Mouse (Mus musculus) heart, embryonic 11.5 days (tissue): Measurements from ENCODE around the gene Gm21985. TPM values are rescaled to one million over a fixed set of nuclear protein-coding genes. Genes with fewer than 3 reads are reported as not detected.
"Not testable (repeated sequence)": the region's sequence is repeated elsewhere in the genome, so short reads cannot be mapped to it uniquely, and the experiment has no call there.

Experiments
- ATAC-seq: fragments of 200-750 bp; cut with Nextera tagmentation; replicated peaks from 2 replicates; pipeline ENCODE4 v1.8.0; 2017; ENCODE audit warnings: moderate library complexity; ENCODE audit not compliant: insufficient number of reproducible peaks, low FRiP score, low TSS enrichment
- H3K27ac ChIP-seq: fragments of 300-500 bp; sonication (generic); 2 replicates; pipeline ENCODE4 v1.5.1; 2014; ENCODE audit warnings: mild to moderate bottlenecking, low read depth, low read length
- H3K27me3 ChIP-seq: fragments of 300-500 bp; sonication (generic); 2 replicates; pipeline ENCODE4 v1.6.1; 2014; ENCODE audit warnings: mild to moderate bottlenecking, low read length, mixed read lengths; ENCODE audit not compliant: control insufficient read depth, insufficient read depth
- H3K36me3 ChIP-seq: fragments of 300-500 bp; sonication (generic); 2 replicates; pipeline ENCODE4 v1.6.1; 2014; ENCODE audit warnings: mild to moderate bottlenecking, low read length, moderate library complexity, mixed read lengths; ENCODE audit not compliant: control insufficient read depth, insufficient read depth
- H3K4me1 ChIP-seq: fragments of 300-500 bp; sonication (generic); 2 replicates; pipeline ENCODE4 v1.6.1; 2014; ENCODE audit warnings: low read length; ENCODE audit not compliant: control insufficient read depth, insufficient read depth
- H3K4me2 ChIP-seq: fragments of 300-500 bp; sonication (generic); 2 replicates; pipeline ENCODE4 v1.6.1; 2014; ENCODE audit warnings: mild to moderate bottlenecking, moderate library complexity
- H3K4me3 ChIP-seq: fragments of 300-500 bp; sonication (generic); 2 replicates; pipeline ENCODE4 v1.5.1; 2014; ENCODE audit warnings: low read depth, low read length
- H3K9ac ChIP-seq: fragments of 300-500 bp; sonication (generic); 2 replicates; pipeline ENCODE4 v1.6.1; 2014; ENCODE audit warnings: mild to moderate bottlenecking, low read depth, low read length, moderate library complexity
- H3K9me3 ChIP-seq: fragments of 300-500 bp; sonication (generic); replicated peaks from 2 replicates; pipeline ENCODE4 v1.6.1; 2016; ENCODE audit warnings: low read length; ENCODE audit not compliant: control insufficient read depth
- WGBS: fragments of 180-500 bp; shearing (Covaris S2); extraction: QIAGEN DNeasy Blood & Tissue Kit; methylation state at CpG from one replicate; pipeline ENCODE4 v1.1.7; 2014; ENCODE audit not compliant: insufficient replicate concordance; 5-methylcytosine and 5-hydroxymethylcytosine counted together
- polyA plus RNA-seq: library from polyadenylated mRNA; unstranded; fragments of >200 nt; fragmentation: Nextera tagmentation; extraction: Ambion mirVana; gene quantifications from 2 replicates; pipeline ENCODE4 v1.2.1, GENCODE M21; 2014

Gene Gm21985
- polyA plus RNA-seq, 1 experiment from 2014 or later: 0.06 TPM

GRCm38 (mm10) chr2:112381219-112381618 lies 115.1 kb downstream of the Gm21985 start:
- Histone ChIP-seq H3K4me1 (peaks cover 10% of the 10 kb centered on the region), H3K27me3 (no peaks in the 10 kb centered on the region), H3K27ac (no peak overlapping the region), H3K4me3 (no peak overlapping the region), H3K9ac (no peak overlapping the region), H3K4me2 (no peak overlapping the region), H3K9me3 (no peaks in the 10 kb centered on the region), H3K36me3 (no peaks in the 10 kb centered on the region)
- WGBS: 88% methylated on average over 1 of the region's 1 CpGs
- no peak for ATAC-seq

DNA sequence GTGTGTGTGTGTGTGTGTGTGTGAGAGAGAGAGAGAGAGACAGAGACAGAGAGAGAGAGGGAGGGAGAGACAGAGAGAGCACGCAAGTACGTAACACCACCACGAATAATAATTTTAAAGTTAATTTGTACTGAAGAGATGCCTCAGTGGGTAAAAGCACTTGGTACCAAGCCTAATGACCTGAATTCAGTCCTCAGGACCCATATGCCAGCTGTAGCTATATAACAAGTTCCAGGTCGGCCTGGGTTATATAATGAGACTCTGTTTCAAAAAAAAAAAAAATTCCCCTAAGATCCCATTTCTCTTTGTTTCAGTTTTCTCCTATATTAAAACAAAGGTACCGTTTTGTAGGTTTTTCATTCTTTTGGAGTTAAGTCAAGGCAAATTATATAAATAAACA lies 124.7 kb downstream of the Gm21985 start:
- H3K4me1 ChIP-seq: peaks cover 4% of the 10 kb centered on the region; the same call in 1 of the 2 replicates
- H3K36me3 ChIP-seq: no peaks in the 10 kb centered on the region
- H3K4me3 ChIP-seq: no peak overlapping the region
- WGBS: 93% methylated on average over 5 of the region's 5 CpGs
- no peak overlapping the region for H3K27ac ChIP-seq
- no peaks in the 10 kb centered on the region for H3K9me3 ChIP-seq
- H3K27me3 ChIP-seq: no peaks in the 10 kb centered on the region
- no peak overlapping the region for H3K9ac ChIP-seq
- H3K4me2 ChIP-seq: no peak overlapping the region
- ATAC-seq: no peak

GRCm38 (mm10) chr2:112391346-112392000 lies 125.4 kb downstream of the Gm21985 start:
- no peak overlapping the region for H3K27ac ChIP-seq
- no peaks in the 10 kb centered on the region for H3K36me3 ChIP-seq
- no peaks in the 10 kb centered on the region for H3K27me3 ChIP-seq
- no peak overlapping the region for H3K9ac ChIP-seq
- no peaks in the 10 kb centered on the region for H3K9me3 ChIP-seq
- 84% methylated on average over 4 of the region's 4 CpGs for WGBS
- H3K4me3 ChIP-seq: no peak overlapping the region
- no peak for ATAC-seq
- H3K4me1 ChIP-seq: peaks cover 4% of the 10 kb centered on the region
- H3K4me2 ChIP-seq: no peak overlapping the region

DNA sequence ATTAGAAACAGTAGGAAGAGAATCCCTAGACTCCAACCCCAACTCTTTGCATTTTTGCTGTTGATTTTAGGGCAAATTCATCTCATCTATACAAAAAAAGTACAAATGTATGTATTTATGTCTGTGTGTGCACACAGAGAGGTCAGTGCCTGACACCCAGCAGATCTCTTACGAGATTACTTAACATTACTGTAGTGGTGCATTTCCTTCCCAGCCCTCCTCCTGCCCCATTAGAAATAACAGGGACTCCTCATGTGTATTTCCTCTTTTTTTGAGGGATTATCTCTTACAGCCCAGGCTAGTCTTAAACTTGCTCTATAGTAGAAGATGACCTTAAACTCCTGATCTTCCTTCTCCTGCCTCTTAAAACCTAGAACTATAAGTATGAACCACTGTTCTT lies 126.6 kb downstream of the Gm21985 start:
- Histone ChIP-seq H3K4me1 (peaks cover 6% of the 10 kb centered on the region), H3K27me3 (no peaks in the 10 kb centered on the region), H3K4me3 (no peak overlapping the region), H3K4me2 (no peak overlapping the region), H3K9ac (no peak overlapping the region), H3K9me3 (no peaks in the 10 kb centered on the region), H3K36me3 (no peaks in the 10 kb centered on the region), H3K27ac (no peak overlapping the region)
- no peak for ATAC-seq
- WGBS: 87% methylated on average over 1 of the region's 1 CpGs

GRCm38 (mm10) chr2:112393958-112394357 lies 127.8 kb downstream of the Gm21985 start:
- H3K4me1 ChIP-seq: peaks cover 6% of the 10 kb centered on the region
- no peaks in the 10 kb centered on the region for H3K9me3 ChIP-seq
- no peak for ATAC-seq
- no peak overlapping the region for H3K4me3 ChIP-seq
- no peak overlapping the region for H3K9ac ChIP-seq
- H3K36me3 ChIP-seq: no peaks in the 10 kb centered on the region
- no peaks in the 10 kb centered on the region for H3K27me3 ChIP-seq
- no peak overlapping the region for H3K4me2 ChIP-seq
- H3K27ac ChIP-seq: no peak overlapping the region

- H3K9ac ChIP-seq: no peak overlapping the region
- no peaks in the 10 kb centered on the region for H3K9me3 ChIP-seq
- H3K4me2 ChIP-seq: no peak overlapping the region
- WGBS: 42% methylated on average over 1 of the region's 1 CpGs
- no peak overlapping the region for H3K27ac ChIP-seq
- no peak overlapping the region for H3K4me3 ChIP-seq
- H3K4me1 ChIP-seq: peaks cover 3% of the 10 kb centered on the region; the same call in 1 of the 2 replicates
- ATAC-seq: no peak; the same call in 1 of the 2 replicates
- no peaks in the 10 kb centered on the region for H3K27me3 ChIP-seq
- no peaks in the 10 kb centered on the region for H3K36me3 ChIP-seq
These were observed 130.5 kb downstream of the Gm21985 start for GRCm38 (mm10) chr2:112396649-112397048.

DNA sequence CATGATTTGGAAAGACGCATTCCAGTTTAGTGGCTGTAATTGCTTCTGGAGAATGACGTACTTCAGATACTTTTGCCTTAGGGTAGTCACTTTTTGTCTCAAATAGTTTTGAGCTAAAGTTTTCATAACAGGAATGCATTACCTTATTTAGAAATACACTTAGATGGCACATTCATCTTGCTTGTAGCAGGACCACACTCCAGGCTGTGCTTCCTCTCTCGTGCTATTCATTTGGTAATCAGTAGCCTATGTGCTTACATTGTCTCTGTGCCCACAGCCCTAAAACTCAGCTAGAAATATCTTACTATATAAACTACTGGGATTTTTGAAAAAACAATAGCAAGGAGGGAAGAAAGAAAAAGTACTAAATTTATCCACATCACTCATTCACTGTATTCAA lies 140.9 kb downstream of the Gm21985 start:
- 0 out of 2 replicates have a peak, but pooled peaks cover 2% of the 10 kb centered on the region for H3K36me3 ChIP-seq
- no peaks in the 10 kb centered on the region for H3K27me3 ChIP-seq
- H3K9ac ChIP-seq: no peak overlapping the region
- no peak overlapping the region for H3K4me3 ChIP-seq
- 85% methylated on average over 3 of the region's 3 CpGs for WGBS
- no peaks in the 10 kb centered on the region for H3K9me3 ChIP-seq
- no peaks in the 10 kb centered on the region for H3K4me1 ChIP-seq
- no peak overlapping the region for H3K4me2 ChIP-seq
- no peak overlapping the region for H3K27ac ChIP-seq
- ATAC-seq: no peak

DNA sequence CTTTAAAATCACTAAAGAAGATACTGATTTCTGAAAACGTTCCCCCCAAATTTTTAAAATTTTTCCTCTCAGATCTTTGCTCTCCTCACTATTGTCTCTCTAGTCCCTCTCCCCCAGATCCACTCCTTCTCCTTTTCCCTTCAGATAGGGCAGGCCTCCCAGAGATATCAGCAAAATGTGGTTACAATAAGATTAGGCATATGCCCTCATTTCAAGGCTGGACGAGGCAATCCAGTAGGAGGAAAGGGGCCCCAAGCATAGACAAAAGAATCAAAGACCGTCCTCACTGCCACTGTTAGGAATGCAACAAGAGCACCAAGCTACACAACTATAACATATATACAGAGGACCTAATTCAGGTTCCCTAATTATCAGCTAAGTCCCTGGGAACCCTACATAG lies 159.2 kb downstream of the Gm21985 start:
- WGBS: 55% methylated on average over 3 of the region's 3 CpGs
- no peak overlapping the region for H3K4me2 ChIP-seq
- no peak overlapping the region for H3K9ac ChIP-seq
- H3K27ac ChIP-seq: no peak overlapping the region
- H3K36me3 ChIP-seq: no peaks in the 10 kb centered on the region
- no peak for ATAC-seq
- H3K4me3 ChIP-seq: no peak overlapping the region
- H3K27me3 ChIP-seq: no peaks in the 10 kb centered on the region
- no peaks in the 10 kb centered on the region for H3K4me1 ChIP-seq
- no peaks in the 10 kb centered on the region for H3K9me3 ChIP-seq

- H3K27me3 ChIP-seq, H3K9me3 ChIP-seq, ATAC-seq, H3K4me2 ChIP-seq, H3K36me3 ChIP-seq, H3K4me1 ChIP-seq, H3K9ac ChIP-seq, H3K27ac ChIP-seq, H3K4me3 ChIP-seq: not testable (repeated sequence)
- 71% methylated on average over 3 of the region's 3 CpGs for WGBS
These were observed 162.4 kb downstream of the Gm21985 start for GRCm38 (mm10) chr2:112428534-112428933.
